Mouse (Mus musculus): ENCODE data around the gene Wdr27. TPM values are rescaled to one million over a fixed set of nuclear protein-coding genes. Genes with fewer than 3 reads are reported as not detected.
A peak's percentile ranks its signal among the peaks of the same experiment; 100 is the strongest.
"Not testable (repeated sequence)": the region's sequence is repeated elsewhere in the genome, so short reads cannot be mapped to it uniquely, and the experiment has no call there.

Wdr27 gene
- total and polyA plus RNA-seq, 2 experiments from 2014 or later = 0.46 to 4.7 TPM

- Histone ChIP-seq H3K27me3 (ENCODE audit: control insufficient read depth, insufficient read depth, low read length) (no peaks in the 10 kb centered on the region), H3K27ac (ENCODE audit: low read depth) (no peak overlapping the region), H3K4me2 (ENCODE audit: low read depth, low read length) (no peak overlapping the region), H3K9me3 (replicated peaks; ENCODE audit: control insufficient read depth, low read length) (no peaks in the 10 kb centered on the region), H3K4me3 (ENCODE audit: low read depth, low read length) (no peak overlapping the region), H3K4me1 (ENCODE audit: control insufficient read depth, insufficient read depth) (peaks cover under 1% of the 10 kb centered on the region; the same call in 1 of the 2 replicates), H3K9ac (replicated peaks; ENCODE audit: low read depth, low read length) (no peak overlapping the region), H3K36me3 (replicated peaks; ENCODE audit: control insufficient read depth, insufficient read depth, low read length) (peaks cover 66% of the 10 kb centered on the region)
- ATAC-seq (ENCODE audit: insufficient read depth, low read depth) (no peak), DNase-seq (ENCODE audit: low spot score) (no peak)
- TF ChIP-seq CTCF (IDR thresholded peaks at IDR 0.05; ENCODE audit: low read depth) (no peak), EP300 (IDR thresholded peaks at IDR 0.05; ENCODE audit: low read depth) (no peak)
- WGBS = 80% methylated on average over 7 of the region's 7 CpGs
These were observed 6.3 kb upstream of the Wdr27 start for GRCm38 (mm10) chr17:14949161-14949827.

- WGBS = 87% methylated on average over 1 of the region's 1 CpGs
- Histone ChIP-seq H3K4me3 (ENCODE audit: low read depth, low read length) (no peak overlapping the region), H3K36me3 (replicated peaks; ENCODE audit: control insufficient read depth, insufficient read depth, low read length) (peaks cover 25% of the 10 kb centered on the region), H3K4me1 (ENCODE audit: control insufficient read depth, insufficient read depth) (peaks cover 7% of the 10 kb centered on the region), H3K9ac (replicated peaks; ENCODE audit: low read depth, low read length) (no peak overlapping the region), H3K9me3 (replicated peaks; ENCODE audit: control insufficient read depth, low read length) (no peaks in the 10 kb centered on the region), H3K4me2 (ENCODE audit: low read depth, low read length) (peak overlapping the region; percentile 90; the same call in 1 of the 2 replicates), H3K27ac (ENCODE audit: low read depth) (no peak overlapping the region), H3K27me3 (ENCODE audit: control insufficient read depth, insufficient read depth, low read length) (no peaks in the 10 kb centered on the region)
- no peak for ATAC-seq (ENCODE audit: insufficient read depth, low read depth)
- no peak for TF ChIP-seq CTCF (IDR thresholded peaks at IDR 0.05; ENCODE audit: low read depth)
- DNase-seq (ENCODE audit: low spot score) = no peak
These were observed 1.6 kb upstream of the Wdr27 start for GRCm38 (mm10) chr17:14944551-14944950.

GRCm38 (mm10) chr17:14943729-14944059, 736 bp upstream of the Wdr27 start:
- H3K27me3 ChIP-seq (ENCODE audit: control insufficient read depth, insufficient read depth, low read length) = no peaks in the 10 kb centered on the region
- peak overlapping the region; percentile 90 for H3K4me2 ChIP-seq (ENCODE audit: low read depth, low read length)
- WGBS = 10% methylated on average over 16 of the region's 16 CpGs
- no peaks in the 10 kb centered on the region for H3K9me3 ChIP-seq (replicated peaks; ENCODE audit: control insufficient read depth, low read length)
- peak overlapping the region; percentile 85 for H3K4me3 ChIP-seq (ENCODE audit: low read depth, low read length)
- peak overlapping the region; percentile 82 for H3K9ac ChIP-seq (replicated peaks; ENCODE audit: low read depth, low read length)
- H3K27ac ChIP-seq (ENCODE audit: low read depth) = peak overlapping the region; percentile 70; the same call in 1 of the 2 replicates
- H3K4me1 ChIP-seq (ENCODE audit: control insufficient read depth, insufficient read depth) = peaks cover 7% of the 10 kb centered on the region
- ATAC-seq (ENCODE audit: insufficient read depth, low read depth) (no peak), DNase-seq (ENCODE audit: low spot score) (no peak)
- TF ChIP-seq CTCF (IDR thresholded peaks at IDR 0.05; ENCODE audit: low read depth) = no peak
- TF ChIP-seq EP300 (IDR thresholded peaks at IDR 0.05; ENCODE audit: low read depth) = no peak
- H3K36me3 ChIP-seq (replicated peaks; ENCODE audit: control insufficient read depth, insufficient read depth, low read length) = peaks cover 19% of the 10 kb centered on the region

GRCm38 (mm10) chr17:14942181-14942580, 777 bp downstream of the Wdr27 start:
- H3K9me3 ChIP-seq (replicated peaks; ENCODE audit: control insufficient read depth, low read length); ATAC-seq (ENCODE audit: insufficient read depth, low read depth); DNase-seq (ENCODE audit: low spot score); H3K27ac ChIP-seq (ENCODE audit: low read depth); H3K4me1 ChIP-seq (ENCODE audit: control insufficient read depth, insufficient read depth); H3K27me3 ChIP-seq (ENCODE audit: control insufficient read depth, insufficient read depth, low read length): not testable (repeated sequence)
- peak overlapping the region; percentile 82; the same call in 1 of the 2 replicates for H3K9ac ChIP-seq (replicated peaks; ENCODE audit: low read depth, low read length)
- WGBS = 66% methylated on average over 6 of the region's 6 CpGs
- peaks cover 10% of the 10 kb centered on the region for H3K36me3 ChIP-seq (replicated peaks; ENCODE audit: control insufficient read depth, insufficient read depth, low read length)
- peak overlapping the region; percentile 85 for H3K4me3 ChIP-seq (ENCODE audit: low read depth, low read length)
- H3K4me2 ChIP-seq (ENCODE audit: low read depth, low read length) = peak overlapping the region; percentile 90

- 58% methylated on average over 5 of the region's 5 CpGs for WGBS
- no peaks in the 10 kb centered on the region for H3K36me3 ChIP-seq (replicated peaks; ENCODE audit: control insufficient read depth, insufficient read depth, low read length)
- no peaks in the 10 kb centered on the region for H3K27me3 ChIP-seq (ENCODE audit: control insufficient read depth, insufficient read depth, low read length)
- no peak for DNase-seq (ENCODE audit: low spot score)
- H3K4me3 ChIP-seq (ENCODE audit: low read depth, low read length) = no peak overlapping the region
- no peak overlapping the region for H3K9ac ChIP-seq (replicated peaks; ENCODE audit: low read depth, low read length)
- H3K27ac ChIP-seq (ENCODE audit: low read depth) = 0 out of 2 replicates have a peak overlapping the region, but pooled peaks have one; percentile 6
- peaks cover 4% of the 10 kb centered on the region; the same call in 1 of the 2 replicates for H3K4me1 ChIP-seq (ENCODE audit: control insufficient read depth, insufficient read depth)
- TF ChIP-seq CTCF (IDR thresholded peaks at IDR 0.05; ENCODE audit: low read depth) (no peak), EP300 (IDR thresholded peaks at IDR 0.05; ENCODE audit: low read depth) (no peak)
- H3K4me2 ChIP-seq (ENCODE audit: low read depth, low read length) = no peak overlapping the region
- no peak; the same call in 1 of the 2 replicates for ATAC-seq (ENCODE audit: insufficient read depth, low read depth)
- no peaks in the 10 kb centered on the region for H3K9me3 ChIP-seq (replicated peaks; ENCODE audit: control insufficient read depth, low read length)
These were observed 6.9 kb downstream of the Wdr27 start for GRCm38 (mm10) chr17:14935841-14936605.

- not testable (repeated sequence) for H3K4me3 ChIP-seq (ENCODE audit: low read depth, low read length); H3K4me2 ChIP-seq (ENCODE audit: low read depth, low read length); DNase-seq (ENCODE audit: low spot score); H3K9me3 ChIP-seq (replicated peaks; ENCODE audit: control insufficient read depth, low read length); H3K9ac ChIP-seq (replicated peaks; ENCODE audit: low read depth, low read length); H3K27ac ChIP-seq (ENCODE audit: low read depth); H3K36me3 ChIP-seq (replicated peaks; ENCODE audit: control insufficient read depth, insufficient read depth, low read length); H3K4me1 ChIP-seq (ENCODE audit: control insufficient read depth, insufficient read depth); ATAC-seq (ENCODE audit: insufficient read depth, low read depth); H3K27me3 ChIP-seq (ENCODE audit: control insufficient read depth, insufficient read depth, low read length)
- 75% methylated on average over 12 of the region's 14 CpGs for WGBS
These were observed 7.7 kb downstream of the Wdr27 start for GRCm38 (mm10) chr17:14935280-14935679.
